Mouse (Mus musculus): ENCODE measurements around the gene Qrfpr. TPM values are rescaled to one million over a fixed set of nuclear protein-coding genes. Genes with fewer than 3 reads are reported as not detected.

The Qrfpr gene
- 0.11 and 0.16 TPM in 2 replicates for polyA plus RNA-seq (2015; fragmentation: Nextera tagmentation; extraction: Ambion mirVana)

- Histone ChIP-seq H3K27ac (no peak within 1 kb of the TSS), H3K4me3 (peak within 1 kb of the TSS; percentile 36), H3K4me2 (peak within 1 kb of the TSS; percentile 66), H3K9me3 (replicated peaks) (no peaks in the 10 kb centered on the region), H3K9ac (no peak within 1 kb of the TSS), H3K27me3 (peaks cover 25% of the 10 kb centered on the region), H3K4me1 (replicated peaks) (peaks cover 7% of the 10 kb centered on the region; the same call in 1 of the 2 replicates), H3K36me3 (no peaks in the 10 kb centered on the region)
- no peak for ATAC-seq (replicated peaks; ENCODE audit: insufficient number of reproducible peaks, insufficient read depth, low FRiP score, low read depth)
- WGBS, result 10% methylated on average over 39 of the region's 39 CpGs
Measured at GRCm38 (mm10) chr3:36221743-36222682, at the start of gene Qrfpr. Gene Qrfpr, minus strand, starts transcription at chr3:36222313.

- 75% methylated on average over 11 of the region's 11 CpGs for WGBS
- H3K36me3 ChIP-seq, result no peaks in the 10 kb centered on the region
- no peaks in the 10 kb centered on the region for H3K27me3 ChIP-seq
- H3K9ac ChIP-seq, result no peak overlapping the region
- H3K4me1 ChIP-seq (replicated peaks), result no peaks in the 10 kb centered on the region
- no peak overlapping the region for H3K27ac ChIP-seq
- no peak overlapping the region for H3K4me2 ChIP-seq
- H3K9me3 ChIP-seq (replicated peaks), result no peaks in the 10 kb centered on the region
- H3K4me3 ChIP-seq, result no peak overlapping the region
- ATAC-seq (replicated peaks; ENCODE audit: insufficient number of reproducible peaks, insufficient read depth, low FRiP score, low read depth), result no peak
Measured at GRCm38 (mm10) chr3:36263873-36264272, 41.8 kb upstream of the Qrfpr start.

- no peaks in the 10 kb centered on the region for H3K36me3 ChIP-seq
- H3K9ac ChIP-seq, result no peak overlapping the region
- H3K4me1 ChIP-seq (replicated peaks), result no peaks in the 10 kb centered on the region
- ATAC-seq (replicated peaks; ENCODE audit: insufficient number of reproducible peaks, insufficient read depth, low FRiP score, low read depth), result no peak
- no peaks in the 10 kb centered on the region for H3K27me3 ChIP-seq
- H3K27ac ChIP-seq, result no peak overlapping the region
- 63% methylated on average over 4 of the region's 4 CpGs for WGBS
- no peaks in the 10 kb centered on the region for H3K9me3 ChIP-seq (replicated peaks)
- H3K4me2 ChIP-seq, result no peak overlapping the region
- no peak overlapping the region for H3K4me3 ChIP-seq
Measured at GRCm38 (mm10) chr3:36263265-36263664, 41.2 kb upstream of the Qrfpr start.

GRCm38 (mm10) chr3:36250585-36250984 is 28.5 kb upstream of the Qrfpr start:
- no peak overlapping the region for H3K9ac ChIP-seq
- no peak overlapping the region for H3K4me2 ChIP-seq
- H3K27ac ChIP-seq, result no peak overlapping the region
- H3K27me3 ChIP-seq, result no peaks in the 10 kb centered on the region
- no peak overlapping the region for H3K4me3 ChIP-seq
- no peaks in the 10 kb centered on the region for H3K4me1 ChIP-seq (replicated peaks)
- no peak for ATAC-seq (replicated peaks; ENCODE audit: insufficient number of reproducible peaks, insufficient read depth, low FRiP score, low read depth)
- WGBS, result 46% methylated on average over 5 of the region's 5 CpGs
- H3K9me3 ChIP-seq (replicated peaks), result no peaks in the 10 kb centered on the region
- no peaks in the 10 kb centered on the region for H3K36me3 ChIP-seq

GRCm38 (mm10) chr3:36248446-36248845 is 26.3 kb upstream of the Qrfpr start:
- no peak overlapping the region for H3K27ac ChIP-seq

GRCm38 (mm10) chr3:36229941-36230340 is 7.8 kb upstream of the Qrfpr start:
- no peak overlapping the region for H3K27ac ChIP-seq
- no peak overlapping the region for H3K4me2 ChIP-seq
- no peaks in the 10 kb centered on the region for H3K9me3 ChIP-seq (replicated peaks)
- no peak for ATAC-seq (replicated peaks; ENCODE audit: insufficient number of reproducible peaks, insufficient read depth, low FRiP score, low read depth)
- H3K9ac ChIP-seq, result no peak overlapping the region
- H3K4me1 ChIP-seq (replicated peaks), result no peaks in the 10 kb centered on the region
- no peak overlapping the region for H3K4me3 ChIP-seq
- WGBS, result 46% methylated on average over 2 of the region's 2 CpGs
- H3K27me3 ChIP-seq, result no peaks in the 10 kb centered on the region
- H3K36me3 ChIP-seq, result no peaks in the 10 kb centered on the region

More at GRCm38 (mm10) chr3:36248446-36248845, 26.3 kb upstream of the Qrfpr start:
- no peaks in the 10 kb centered on the region for H3K36me3 ChIP-seq
- no peaks in the 10 kb centered on the region for H3K27me3 ChIP-seq
- no peaks in the 10 kb centered on the region for H3K9me3 ChIP-seq (replicated peaks)
- WGBS, result 78% methylated on average over 2 of the region's 2 CpGs
- ATAC-seq (replicated peaks; ENCODE audit: insufficient number of reproducible peaks, insufficient read depth, low FRiP score, low read depth), result no peak
- H3K4me1 ChIP-seq (replicated peaks), result no peaks in the 10 kb centered on the region
- H3K9ac ChIP-seq, result no peak overlapping the region
- H3K4me3 ChIP-seq, result no peak overlapping the region
- no peak overlapping the region for H3K4me2 ChIP-seq

GRCm38 (mm10) chr3:36227246-36227645 is 5.1 kb upstream of the Qrfpr start:
- H3K4me3 ChIP-seq, result no peak overlapping the region
- H3K36me3 ChIP-seq, result no peaks in the 10 kb centered on the region
- no peaks in the 10 kb centered on the region for H3K9me3 ChIP-seq (replicated peaks)
- H3K27me3 ChIP-seq, result peaks cover 9% of the 10 kb centered on the region
- no peak for ATAC-seq (replicated peaks; ENCODE audit: insufficient number of reproducible peaks, insufficient read depth, low FRiP score, low read depth)
- no peak overlapping the region for H3K9ac ChIP-seq
- H3K4me1 ChIP-seq (replicated peaks), result peaks cover 2% of the 10 kb centered on the region; the same call in 1 of the 2 replicates
- H3K4me2 ChIP-seq, result no peak overlapping the region
- H3K27ac ChIP-seq, result no peak overlapping the region
- 85% methylated on average over 1 of the region's 1 CpGs for WGBS

GRCm38 (mm10) chr3:36223361-36223760 is 1.2 kb upstream of the Qrfpr start:
- H3K9me3 ChIP-seq (replicated peaks), result no peaks in the 10 kb centered on the region
- H3K27ac ChIP-seq, result no peak overlapping the region
- no peak overlapping the region for H3K4me2 ChIP-seq
- H3K4me3 ChIP-seq, result no peak overlapping the region
- peaks cover 25% of the 10 kb centered on the region for H3K27me3 ChIP-seq
- H3K4me1 ChIP-seq (replicated peaks), result peaks cover 7% of the 10 kb centered on the region; the same call in 1 of the 2 replicates
- no peak for ATAC-seq (replicated peaks; ENCODE audit: insufficient number of reproducible peaks, insufficient read depth, low FRiP score, low read depth)
- H3K36me3 ChIP-seq, result no peaks in the 10 kb centered on the region
- H3K9ac ChIP-seq, result no peak overlapping the region
- 23% methylated on average over 2 of the region's 2 CpGs for WGBS

- H3K36me3 ChIP-seq, result no peaks in the 10 kb centered on the region
- no peak overlapping the region for H3K9ac ChIP-seq
- H3K27me3 ChIP-seq, result no peaks in the 10 kb centered on the region
- no peak overlapping the region for H3K27ac ChIP-seq
- H3K4me1 ChIP-seq (replicated peaks), result no peaks in the 10 kb centered on the region
- no peak for ATAC-seq (replicated peaks; ENCODE audit: insufficient number of reproducible peaks, insufficient read depth, low FRiP score, low read depth)
- no peaks in the 10 kb centered on the region for H3K9me3 ChIP-seq (replicated peaks)
- WGBS, result 67% methylated on average over 4 of the region's 4 CpGs
- H3K4me3 ChIP-seq, result no peak overlapping the region
- no peak overlapping the region for H3K4me2 ChIP-seq
Measured at GRCm38 (mm10) chr3:36212758-36213157, 9.4 kb downstream of the Qrfpr start.

GRCm38 (mm10) chr3:36210939-36211338 is 11.2 kb downstream of the Qrfpr start:
- Histone ChIP-seq H3K27ac (no peak overlapping the region), H3K36me3 (no peaks in the 10 kb centered on the region), H3K4me3 (no peak overlapping the region), H3K4me2 (no peak overlapping the region), H3K4me1 (replicated peaks) (no peaks in the 10 kb centered on the region), H3K27me3 (no peaks in the 10 kb centered on the region), H3K9ac (no peak overlapping the region), H3K9me3 (replicated peaks) (no peaks in the 10 kb centered on the region)
- ATAC-seq (replicated peaks; ENCODE audit: insufficient number of reproducible peaks, insufficient read depth, low FRiP score, low read depth), result no peak
- WGBS, result 24% methylated on average over 2 of the region's 2 CpGs

GRCm38 (mm10) chr3:36209776-36210555 is 12.1 kb downstream of the Qrfpr start:
- Histone ChIP-seq H3K9ac (no peak overlapping the region), H3K9me3 (replicated peaks) (no peaks in the 10 kb centered on the region), H3K27ac (no peak overlapping the region), H3K36me3 (no peaks in the 10 kb centered on the region), H3K4me1 (replicated peaks) (no peaks in the 10 kb centered on the region), H3K4me2 (no peak overlapping the region), H3K27me3 (no peaks in the 10 kb centered on the region), H3K4me3 (no peak overlapping the region)
- 58% methylated on average over 11 of the region's 11 CpGs for WGBS
- no peak for ATAC-seq (replicated peaks; ENCODE audit: insufficient number of reproducible peaks, insufficient read depth, low FRiP score, low read depth)

Data from heart, embryonic 15.5 days (tissue).